Mouse (Mus musculus) stomach, postnatal 0 days (tissue): Measurements from ENCODE around the gene Rhbdl1. TPM values are rescaled to one million over a fixed set of nuclear protein-coding genes. Genes with fewer than 3 reads are reported as not detected.

Experiments used
- ATAC-seq: fragments of 200-750 bp; cut with Nextera tagmentation; 2 replicates; pipeline ENCODE4 v1.8.0; 2017; ENCODE audit not compliant: low FRiP score, low TSS enrichment
- DNase-seq: peaks from one replicate; pipeline ENCODE4 v3.0.0-alpha.2; 2016; ENCODE audit warnings: low spot score
- H3K27ac ChIP-seq: fragments of 300-500 bp; sonication (generic); replicated peaks from 2 replicates; pipeline ENCODE4 v1.5.1; 2014; ENCODE audit warnings: mild to moderate bottlenecking, control low read depth
- H3K27me3 ChIP-seq: fragments of 300-500 bp; sonication (generic); 2 replicates; pipeline ENCODE4 v1.6.1; 2014; ENCODE audit warnings: low read length; ENCODE audit not compliant: control insufficient read depth, insufficient read depth
- H3K36me3 ChIP-seq: fragments of 300-500 bp; sonication (generic); 2 replicates; pipeline ENCODE4 v1.6.1; 2014; ENCODE audit warnings: low read length, mixed read lengths; ENCODE audit not compliant: control insufficient read depth, insufficient read depth
- H3K4me1 ChIP-seq: fragments of 300-500 bp; sonication (generic); replicated peaks from 2 replicates; pipeline ENCODE4 v1.6.1; 2014; ENCODE audit warnings: antibody characterized with exemption; ENCODE audit not compliant: control insufficient read depth, insufficient read depth
- H3K4me2 ChIP-seq: fragments of 300-500 bp; sonication (generic); replicated peaks from 2 replicates; pipeline ENCODE4 v1.6.1; 2014; ENCODE audit warnings: low read depth, mild to moderate bottlenecking, control low read depth, moderate library complexity
- H3K4me3 ChIP-seq: fragments of 300-500 bp; sonication (generic); 2 replicates; pipeline ENCODE4 v1.5.1; 2014; ENCODE audit warnings: low read depth, low read length, control low read depth
- H3K9ac ChIP-seq: fragments of 300-500 bp; sonication (generic); 2 replicates; pipeline ENCODE4 v1.6.1; 2014; ENCODE audit warnings: mild to moderate bottlenecking, low read length, control low read depth, mixed read lengths
- H3K9me3 ChIP-seq: fragments of 300-500 bp; sonication (generic); 2 replicates; pipeline ENCODE4 v1.6.1; 2016; ENCODE audit warnings: low read length; ENCODE audit not compliant: control insufficient read depth
- CTCF ChIP-seq: IDR thresholded peaks from 2 replicates; pipeline ENCODE4 v1.5.1; 2016; ENCODE audit warnings: antibody characterized with exemption, low read depth, mild to moderate bottlenecking, moderate library complexity
- EP300 ChIP-seq: optimal IDR thresholded peaks from 2 replicates; pipeline ENCODE3; 2016; ENCODE audit warnings: antibody characterized with exemption
- WGBS: fragments of 180-500 bp; shearing (Covaris S2); extraction: QIAGEN DNeasy Blood & Tissue Kit; methylation state at CpG from one replicate; pipeline ENCODE4 v1.1.7; 2014; 5-methylcytosine and 5-hydroxymethylcytosine counted together
- polyA plus RNA-seq: library from polyadenylated mRNA; unstranded; fragments of >200 nt; fragmentation: Nextera tagmentation; extraction: Ambion mirVana; gene quantifications from 2 replicates; pipeline ENCODE4 v1.2.1, GENCODE M21; 2015

Rhbdl1 gene
- polyA plus RNA-seq, 1 experiment from 2014 or later = 4.3 TPM

DNA sequence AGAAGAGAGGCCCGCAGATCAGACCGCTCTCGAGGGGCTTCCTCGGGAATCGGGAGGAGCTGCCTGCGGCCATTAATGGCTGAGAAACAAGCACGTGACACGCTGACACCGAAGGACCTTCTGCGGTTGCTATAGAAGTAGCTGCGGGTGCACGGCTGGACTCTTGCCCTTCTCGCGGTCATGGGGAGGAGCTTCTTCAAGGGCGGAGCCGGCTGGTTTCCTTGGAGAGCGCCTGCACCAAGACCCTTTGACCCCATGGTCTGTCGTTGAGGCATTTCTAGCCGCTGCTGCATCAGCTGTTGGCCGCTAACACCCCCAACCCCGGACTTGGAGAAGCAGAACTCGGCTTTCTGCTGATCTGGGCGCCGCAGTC is 3.8 kb downstream of the Rhbdl1 start, which contains the start of gene Stub1:
Gene Stub1 (minus strand): TSS at position 114 of the 373 bp plus-strand sequence.
- Histone ChIP-seq H3K4me1 (peaks cover 34% of the 10 kb centered on the region), H3K4me3 (peak within 1 kb of the TSS; percentile 78), H3K9ac (peak within 1 kb of the TSS; percentile 85), H3K27me3 (no peaks in the 10 kb centered on the region), H3K27ac (peak within 1 kb of the TSS; percentile 98), H3K36me3 (peaks cover 12% of the 10 kb centered on the region), H3K9me3 (no peaks in the 10 kb centered on the region), H3K4me2 (peak within 1 kb of the TSS; percentile 88)
- TF ChIP-seq EP300 (no peak), CTCF (no peak)
- WGBS = under 1% methylated on average over 24 of the region's 24 CpGs
- peak; percentile 65 for ATAC-seq
- peak; percentile 94 for DNase-seq

DNA sequence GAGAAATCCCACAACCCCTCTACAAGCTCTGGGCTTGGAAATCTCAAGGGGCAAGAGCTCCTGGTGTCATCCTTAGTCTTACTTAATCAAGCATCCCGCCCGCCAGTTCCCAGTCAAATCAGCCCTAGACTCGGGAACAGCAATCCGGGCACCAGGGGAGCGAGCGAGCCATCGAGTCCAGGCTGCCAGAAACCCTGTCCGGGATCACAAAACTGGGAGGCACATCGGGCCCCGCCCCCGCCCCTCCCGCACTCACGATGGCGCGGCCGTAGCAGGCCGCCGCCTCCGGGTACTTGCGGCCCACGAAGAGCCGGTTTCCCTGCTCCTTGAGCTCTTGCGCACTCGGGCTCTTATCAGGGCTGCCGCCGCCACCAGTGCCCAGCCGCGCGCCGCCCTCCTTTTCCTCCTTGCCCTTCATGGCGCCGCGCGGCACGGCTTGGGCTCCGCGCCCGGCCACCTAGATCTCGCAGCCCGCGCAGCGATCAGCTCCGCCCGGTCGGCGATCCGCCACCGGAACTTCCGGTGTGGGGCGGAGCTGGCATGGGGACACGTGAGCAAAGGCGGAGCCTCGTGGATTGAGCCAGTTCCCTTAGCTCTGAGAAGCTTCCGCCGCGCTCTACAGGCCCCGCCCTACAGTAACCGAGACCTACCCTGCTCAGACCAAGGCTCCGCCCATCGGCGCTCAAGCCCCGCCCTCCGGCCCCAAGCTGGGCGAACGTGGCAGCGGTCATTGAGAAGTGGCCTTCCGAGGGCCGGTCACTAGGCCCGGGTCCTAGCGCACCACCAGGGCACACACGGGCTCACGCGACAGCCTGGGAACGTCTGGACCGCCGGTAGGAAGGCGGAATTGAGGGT is 4.4 kb downstream of the Rhbdl1 start:
- Histone ChIP-seq H3K27me3 (no peaks in the 10 kb centered on the region), H3K36me3 (peaks cover 9% of the 10 kb centered on the region), H3K9ac (peak overlapping the region; percentile 85), H3K4me1 (peaks cover 34% of the 10 kb centered on the region), H3K4me3 (peak overlapping the region; percentile 78), H3K4me2 (peak overlapping the region; percentile 88), H3K27ac (peak overlapping the region; percentile 98), H3K9me3 (no peaks in the 10 kb centered on the region)
- TF ChIP-seq EP300 (peak; percentile 92), CTCF (0 out of 2 replicates have a peak, but pooled peaks have one; percentile 4)
- 1% methylated on average over 63 of the region's 77 CpGs for WGBS
- DNase-seq (peak; percentile 100), ATAC-seq (peak; percentile 89)

GRCm38 (mm10) chr17:25831451-25832281 is 5.4 kb downstream of the Rhbdl1 start:
- H3K36me3 ChIP-seq = peaks cover 14% of the 10 kb centered on the region
- peaks cover 30% of the 10 kb centered on the region for H3K4me1 ChIP-seq
- DNase-seq = no peak
- TF ChIP-seq CTCF = no peak
- TF ChIP-seq EP300 = no peak
- 40% methylated on average over 21 of the region's 21 CpGs for WGBS
- peak overlapping the region; percentile 88 for H3K4me2 ChIP-seq
- H3K27me3 ChIP-seq = no peaks in the 10 kb centered on the region
- H3K9me3 ChIP-seq = no peaks in the 10 kb centered on the region
- ATAC-seq = no peak
- peak overlapping the region; percentile 85 for H3K9ac ChIP-seq
- H3K27ac ChIP-seq = peak overlapping the region; percentile 93
- peak overlapping the region; percentile 78 for H3K4me3 ChIP-seq

- H3K27ac ChIP-seq = 0 out of 2 replicates have a peak overlapping the region, but pooled peaks have one; percentile 40
- no peak for DNase-seq
- TF ChIP-seq CTCF (no peak), EP300 (no peak)
- no peaks in the 10 kb centered on the region for H3K9me3 ChIP-seq
- no peak overlapping the region for H3K4me3 ChIP-seq
- H3K36me3 ChIP-seq = peaks cover 14% of the 10 kb centered on the region
- H3K4me1 ChIP-seq = peaks cover 24% of the 10 kb centered on the region
- no peaks in the 10 kb centered on the region for H3K27me3 ChIP-seq
- no peak for ATAC-seq
- H3K9ac ChIP-seq = peak overlapping the region; percentile 38; the same call in 1 of the 2 replicates
- H3K4me2 ChIP-seq = peak overlapping the region; percentile 88; the same call in 1 of the 2 replicates
- WGBS = 84% methylated on average over 14 of the region's 14 CpGs
These were observed 6.2 kb downstream of the Rhbdl1 start for GRCm38 (mm10) chr17:25830806-25831431.

DNA sequence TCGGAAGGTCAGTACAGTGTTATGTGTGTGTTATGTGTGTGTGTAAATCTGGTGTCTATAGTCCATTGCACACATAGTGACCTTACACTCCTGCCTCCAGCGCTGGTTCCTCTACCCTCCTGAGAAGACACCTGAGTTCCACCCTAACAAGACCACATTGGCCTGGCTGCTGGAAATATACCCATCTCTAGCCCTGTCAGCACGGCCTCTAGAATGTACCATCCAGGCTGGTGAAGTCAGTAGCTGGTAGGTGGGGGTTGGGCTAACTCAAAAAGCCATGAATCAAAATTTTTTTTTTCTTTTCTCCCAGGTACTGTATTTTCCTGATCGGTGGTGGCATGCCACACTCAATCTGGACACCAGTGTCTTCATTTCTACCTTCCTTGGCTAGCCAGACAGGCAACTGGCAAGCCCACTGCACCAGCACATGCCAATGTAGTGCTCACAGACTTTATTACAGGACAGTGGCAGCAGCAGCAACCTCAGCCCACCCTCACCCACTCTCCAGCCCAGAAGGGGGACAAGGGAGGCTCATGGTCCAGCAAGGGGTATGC is 6.8 kb downstream of the Rhbdl1 start:
- Histone ChIP-seq H3K4me1 (peaks cover 22% of the 10 kb centered on the region), H3K4me3 (no peak overlapping the region), H3K9ac (no peak overlapping the region), H3K27me3 (no peaks in the 10 kb centered on the region), H3K27ac (peak overlapping the region; percentile 92), H3K36me3 (peaks cover 14% of the 10 kb centered on the region), H3K9me3 (no peaks in the 10 kb centered on the region), H3K4me2 (peak overlapping the region; percentile 85; the same call in 1 of the 2 replicates)
- WGBS = 78% methylated on average over 4 of the region's 4 CpGs
- TF ChIP-seq EP300 = no peak
- TF ChIP-seq CTCF = no peak
- no peak for DNase-seq
- no peak for ATAC-seq
